Mouse (Mus musculus) midbrain, embryonic 16.5 days (tissue): Measurements from ENCODE around the gene Foxp1. TPM values are rescaled to one million over a fixed set of nuclear protein-coding genes. Genes with fewer than 3 reads are reported as not detected.

Experiments
- ATAC-seq: fragments of 200-750 bp; cut with Nextera tagmentation; 2 replicates; pipeline ENCODE4 v1.8.0; 2017; ENCODE audit warnings: moderate TSS enrichment
- H3K27ac ChIP-seq: fragments of 300-500 bp; sonication (generic); 2 replicates; pipeline ENCODE4 v1.5.1; 2014; ENCODE audit warnings: mild to moderate bottlenecking, low read length, mixed read lengths
- H3K27me3 ChIP-seq: fragments of 300-500 bp; sonication (generic); 2 replicates; pipeline ENCODE4 v1.6.1; 2014; ENCODE audit warnings: low read depth, low read length, mixed read lengths; ENCODE audit not compliant: control insufficient read depth, insufficient read depth
- H3K36me3 ChIP-seq: fragments of 300-500 bp; sonication (generic); 2 replicates; pipeline ENCODE4 v1.6.1; 2014; ENCODE audit warnings: mild to moderate bottlenecking, low read length, moderate library complexity, mixed read lengths; ENCODE audit not compliant: control insufficient read depth, insufficient read depth
- H3K4me1 ChIP-seq: fragments of 300-500 bp; sonication (generic); 2 replicates; pipeline ENCODE4 v1.6.1; 2014; ENCODE audit warnings: mild to moderate bottlenecking, low read length, mixed read lengths; ENCODE audit not compliant: control insufficient read depth, insufficient read depth
- H3K4me2 ChIP-seq: fragments of 300-500 bp; sonication (generic); 2 replicates; pipeline ENCODE4 v1.6.1; 2014; ENCODE audit warnings: mild to moderate bottlenecking, low read length, mixed read lengths
- H3K4me3 ChIP-seq: fragments of 300-500 bp; sonication (generic); 2 replicates; pipeline ENCODE4 v1.5.1; 2014; ENCODE audit warnings: low read depth, mild to moderate bottlenecking, low read length, moderate library complexity, mixed read lengths
- H3K9ac ChIP-seq: fragments of 300-500 bp; sonication (generic); 2 replicates; pipeline ENCODE4 v1.6.1; 2014; ENCODE audit warnings: low read depth, low read length, mixed read lengths
- H3K9me3 ChIP-seq: fragments of 300-500 bp; sonication (generic); replicated peaks from 2 replicates; pipeline ENCODE4 v1.6.1; 2014; ENCODE audit warnings: mild to moderate bottlenecking, low read length, mixed read lengths; ENCODE audit not compliant: control insufficient read depth, poor library complexity, severe bottlenecking
- WGBS: fragments of 180-500 bp; shearing (Covaris S2); extraction: QIAGEN DNeasy Blood & Tissue Kit; methylation state at CpG from one replicate; pipeline ENCODE4 v1.1.7; 2014; 5-methylcytosine and 5-hydroxymethylcytosine counted together
- polyA plus RNA-seq: library from polyadenylated mRNA; unstranded; fragments of >200 nt; fragmentation: Nextera tagmentation; extraction: Ambion mirVana; gene quantifications from 2 replicates; pipeline ENCODE4 v1.2.1, GENCODE M21; 2015

The Foxp1 gene
- polyA plus RNA-seq, 1 experiment from 2014 or later = 79.8 TPM

DNA sequence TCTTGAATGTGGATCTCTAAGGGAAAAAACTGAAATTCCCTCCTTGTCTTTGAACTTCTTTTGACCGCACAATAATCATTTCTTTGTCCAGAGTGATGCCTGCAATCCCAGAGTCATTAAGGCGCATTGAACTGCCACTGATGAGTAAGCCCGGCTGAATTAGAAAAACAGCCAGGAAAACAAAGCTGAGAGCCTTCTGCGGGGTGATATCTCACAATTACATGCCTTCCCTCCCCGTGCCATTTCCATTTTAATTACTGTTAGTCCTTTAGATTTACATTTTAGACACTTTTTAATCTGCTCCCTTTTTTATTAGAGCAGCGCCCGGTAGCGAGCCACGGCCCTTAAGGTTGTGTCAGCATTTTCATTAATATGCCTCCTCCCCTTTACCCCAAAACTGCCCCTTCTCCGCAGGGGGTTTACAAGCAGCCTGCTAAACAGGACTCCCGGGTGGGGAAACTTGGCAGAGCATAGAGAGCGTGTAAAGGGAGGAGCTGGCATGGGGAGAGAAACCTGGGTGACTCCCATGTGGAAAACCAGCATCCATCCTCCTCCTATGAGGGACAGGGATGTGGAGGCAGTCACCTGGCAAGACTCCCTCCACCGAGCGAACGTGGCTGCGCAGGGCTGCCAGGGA, 508.5 kb downstream of the Foxp1 start:
- peak overlapping the region; percentile 0; the same call in 1 of the 2 replicates for H3K27ac ChIP-seq
- H3K4me3 ChIP-seq = no peak overlapping the region
- no peak overlapping the region for H3K9ac ChIP-seq
- H3K9me3 ChIP-seq = no peaks in the 10 kb centered on the region
- ATAC-seq = peak; percentile 12; the same call in 1 of the 2 replicates
- no peaks in the 10 kb centered on the region for H3K27me3 ChIP-seq
- peaks cover 29% of the 10 kb centered on the region for H3K4me1 ChIP-seq
- 18% methylated on average over 16 of the region's 16 CpGs for WGBS
- no peaks in the 10 kb centered on the region for H3K36me3 ChIP-seq
- H3K4me2 ChIP-seq = peak overlapping the region; percentile 9; the same call in 1 of the 2 replicates

DNA sequence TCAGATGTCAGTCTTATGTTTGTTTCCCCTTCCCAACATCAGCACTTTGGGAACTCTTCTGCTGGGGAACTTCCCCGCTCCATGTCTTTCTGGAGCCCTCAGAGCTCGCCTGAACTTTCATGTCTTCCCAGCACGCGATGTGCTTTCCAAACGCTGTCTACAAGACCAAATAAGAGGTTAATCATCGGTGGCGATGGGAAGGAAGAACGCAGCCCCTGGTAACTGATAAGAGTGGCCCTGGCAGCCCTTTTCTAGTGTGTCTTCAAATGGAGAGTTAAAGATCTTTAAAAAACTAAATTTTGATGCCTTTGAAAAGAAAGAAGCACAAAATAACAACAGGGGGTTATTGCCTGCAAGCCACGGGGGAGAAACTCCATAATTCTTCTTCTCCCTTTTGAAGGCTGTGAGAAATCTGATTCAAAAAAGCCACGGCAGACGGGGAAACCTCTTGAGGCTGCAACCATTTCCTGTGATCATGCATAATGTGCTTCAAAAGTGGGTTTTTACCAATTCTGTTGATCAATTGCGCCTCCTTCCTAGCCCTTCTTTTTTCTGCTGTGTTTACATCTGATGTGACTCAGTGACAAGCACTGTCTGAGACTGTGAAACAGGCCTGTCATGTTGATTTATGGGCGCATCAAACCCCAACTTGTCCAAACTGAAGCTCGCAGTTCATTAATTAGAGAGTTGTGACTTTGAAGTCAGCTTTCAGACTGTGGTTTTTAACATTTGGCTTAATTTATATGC, 509.2 kb downstream of the Foxp1 start:
- H3K9me3 ChIP-seq = no peaks in the 10 kb centered on the region
- H3K4me2 ChIP-seq = peak overlapping the region; percentile 10; the same call in 1 of the 2 replicates
- H3K27me3 ChIP-seq = no peaks in the 10 kb centered on the region
- peaks cover 29% of the 10 kb centered on the region for H3K4me1 ChIP-seq
- peak overlapping the region; percentile 0; the same call in 1 of the 2 replicates for H3K27ac ChIP-seq
- 13% methylated on average over 14 of the region's 14 CpGs for WGBS
- no peak overlapping the region for H3K4me3 ChIP-seq
- no peak overlapping the region for H3K9ac ChIP-seq
- H3K36me3 ChIP-seq = no peaks in the 10 kb centered on the region
- no peak; the same call in 1 of the 2 replicates for ATAC-seq

GRCm38 (mm10) chr6:99011895-99012584, 510.5 kb downstream of the Foxp1 start:
- Histone ChIP-seq H3K4me3 (no peak overlapping the region), H3K4me1 (peaks cover 26% of the 10 kb centered on the region), H3K9ac (no peak overlapping the region), H3K4me2 (no peak overlapping the region), H3K27ac (no peak overlapping the region; the same call in 1 of the 2 replicates), H3K27me3 (no peaks in the 10 kb centered on the region), H3K36me3 (no peaks in the 10 kb centered on the region), H3K9me3 (no peaks in the 10 kb centered on the region)
- WGBS = 67% methylated on average over 8 of the region's 8 CpGs
- no peak for ATAC-seq

GRCm38 (mm10) chr6:99009771-99010170, 512.8 kb downstream of the Foxp1 start:
- Histone ChIP-seq H3K4me2 (no peak overlapping the region), H3K4me3 (no peak overlapping the region), H3K27ac (no peak overlapping the region), H3K4me1 (peaks cover 28% of the 10 kb centered on the region), H3K9me3 (no peaks in the 10 kb centered on the region), H3K9ac (no peak overlapping the region), H3K36me3 (no peaks in the 10 kb centered on the region), H3K27me3 (no peaks in the 10 kb centered on the region)
- whole genome bisulfite sequencing = 29% methylated on average over 10 of the region's 10 CpGs
- ATAC-seq = no peak

DNA sequence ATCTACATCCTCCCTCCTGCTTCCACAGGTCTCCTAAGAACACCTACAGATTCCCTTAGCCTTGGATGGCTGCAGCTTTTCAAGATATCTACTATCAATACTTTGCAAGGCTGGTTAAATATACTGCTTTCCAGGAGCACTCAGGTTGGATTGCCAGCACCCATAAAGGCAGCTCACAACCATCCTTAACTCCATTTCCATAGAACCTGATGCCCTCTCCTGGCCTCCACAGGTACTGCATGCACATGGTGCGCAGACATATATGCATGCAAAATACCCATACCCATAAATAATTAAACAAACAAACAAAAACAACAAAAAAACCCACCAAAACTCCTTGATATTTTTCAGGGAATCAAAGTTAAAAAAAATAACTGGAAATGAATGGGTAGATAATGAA, 514.0 kb downstream of the Foxp1 start:
- no peak overlapping the region for H3K4me2 ChIP-seq
- no peak overlapping the region for H3K27ac ChIP-seq
- H3K9ac ChIP-seq = no peak overlapping the region
- H3K27me3 ChIP-seq = no peaks in the 10 kb centered on the region
- H3K36me3 ChIP-seq = no peaks in the 10 kb centered on the region
- 100% methylated on average over 1 of the region's 1 CpGs for WGBS
- H3K9me3 ChIP-seq = no peaks in the 10 kb centered on the region
- no peak overlapping the region for H3K4me3 ChIP-seq
- peaks cover 23% of the 10 kb centered on the region for H3K4me1 ChIP-seq
- no peak for ATAC-seq

DNA sequence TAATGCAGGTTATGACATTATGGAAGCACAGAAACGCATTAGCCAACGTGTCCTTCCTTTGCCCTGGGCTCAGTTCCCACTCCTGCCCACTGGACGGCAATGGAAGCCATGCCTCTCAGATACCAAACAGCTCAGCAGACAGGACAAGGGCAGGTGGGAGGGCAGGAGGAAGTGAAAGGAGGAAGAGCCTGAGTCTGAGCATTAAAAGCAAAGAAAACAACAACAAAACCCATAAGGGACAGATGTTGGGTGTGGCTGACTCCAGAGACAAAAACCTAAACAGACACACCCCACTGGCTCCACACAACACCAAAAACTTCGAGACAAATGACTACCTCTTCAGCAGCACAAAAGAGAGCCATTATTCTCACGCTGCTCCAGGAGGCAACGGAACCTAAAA, 515.0 kb downstream of the Foxp1 start:
- WGBS = 78% methylated on average over 6 of the region's 6 CpGs
- ATAC-seq = no peak

GRCm38 (mm10) chr6:99004255-99004997, 518.1 kb downstream of the Foxp1 start:
- H3K4me3 ChIP-seq = no peak overlapping the region
- H3K36me3 ChIP-seq = 0 out of 2 replicates have a peak, but pooled peaks cover 4% of the 10 kb centered on the region
- H3K4me2 ChIP-seq = no peak overlapping the region
- no peaks in the 10 kb centered on the region for H3K27me3 ChIP-seq
- peaks cover 15% of the 10 kb centered on the region for H3K4me1 ChIP-seq
- H3K9ac ChIP-seq = no peak overlapping the region
- H3K9me3 ChIP-seq = no peaks in the 10 kb centered on the region
- no peak overlapping the region for H3K27ac ChIP-seq
- no peak for ATAC-seq
- WGBS = 34% methylated on average over 12 of the region's 12 CpGs

More for the DNA sequence above, 515.0 kb downstream of the Foxp1 start:
- H3K27me3 ChIP-seq = no peaks in the 10 kb centered on the region
- peaks cover 13% of the 10 kb centered on the region for H3K4me1 ChIP-seq
- no peak overlapping the region for H3K9ac ChIP-seq
- 0 out of 2 replicates have a peak, but pooled peaks cover 4% of the 10 kb centered on the region for H3K36me3 ChIP-seq
- H3K27ac ChIP-seq = no peak overlapping the region
- H3K4me3 ChIP-seq = no peak overlapping the region
- H3K9me3 ChIP-seq = no peaks in the 10 kb centered on the region
- H3K4me2 ChIP-seq = no peak overlapping the region

- no peak overlapping the region for H3K9ac ChIP-seq
- 85% methylated on average over 15 of the region's 15 CpGs for WGBS
- H3K4me3 ChIP-seq = no peak overlapping the region
Observed at GRCm38 (mm10) chr6:99003108-99003709, 519.3 kb downstream of the Foxp1 start.

More at GRCm38 (mm10) chr6:99003108-99003709, 519.3 kb downstream of the Foxp1 start:
- no peak overlapping the region for H3K27ac ChIP-seq
- ATAC-seq = no peak
- H3K9me3 ChIP-seq = no peaks in the 10 kb centered on the region
- H3K4me2 ChIP-seq = no peak overlapping the region
- H3K4me1 ChIP-seq = peaks cover 21% of the 10 kb centered on the region
- 0 out of 2 replicates have a peak, but pooled peaks cover 4% of the 10 kb centered on the region for H3K36me3 ChIP-seq
- H3K27me3 ChIP-seq = no peaks in the 10 kb centered on the region
